Mouse (Mus musculus): ENCODE data around the gene Lmo1. TPM values are rescaled to one million over a fixed set of nuclear protein-coding genes. Genes with fewer than 3 reads are reported as not detected.

The Lmo1 gene
- polyA plus RNA-seq, 1 experiment: 8.5 TPM

GRCm38 (mm10) chr7:109195982-109196381, 21.0 kb upstream of the Lmo1 start:
- DNase-seq: no peak
- no peaks in the 10 kb centered on the region for H3K4me1 ChIP-seq (ENCODE audit: control insufficient read depth, insufficient read depth, low read length)
- no peak overlapping the region for H3K4me3 ChIP-seq (ENCODE audit: insufficient read depth, low read depth, low read length)
- H3K36me3 ChIP-seq (ENCODE audit: control insufficient read depth, insufficient read depth, low read length): no peaks in the 10 kb centered on the region
- TF ChIP-seq POLR2A (IDR thresholded peaks at IDR 0.05; ENCODE audit: low read depth, low read length): no peak
- no peak for TF ChIP-seq CTCF (conservative IDR thresholded peaks at IDR 0.05; ENCODE audit: insufficient read depth, insufficient read length, low read depth, low read length)
- H3K27me3 ChIP-seq (replicated peaks; ENCODE audit: control insufficient read depth, insufficient read depth, low read length): no peaks in the 10 kb centered on the region
- H3K27ac ChIP-seq (ENCODE audit: insufficient read depth, low read depth, low read length): no peak overlapping the region
- 67% methylated on average over 6 of the region's 6 CpGs for WGBS

- Histone ChIP-seq H3K27ac (ENCODE audit: insufficient read depth, low read depth, low read length) (no peak overlapping the region), H3K27me3 (replicated peaks; ENCODE audit: control insufficient read depth, insufficient read depth, low read length) (no peaks in the 10 kb centered on the region), H3K4me1 (ENCODE audit: control insufficient read depth, insufficient read depth, low read length) (0 out of 2 replicates have a peak, but pooled peaks cover 3% of the 10 kb centered on the region), H3K36me3 (ENCODE audit: control insufficient read depth, insufficient read depth, low read length) (no peaks in the 10 kb centered on the region), H3K4me3 (ENCODE audit: insufficient read depth, low read depth, low read length) (no peak overlapping the region)
- DNase-seq: no peak
- no peak for TF ChIP-seq CTCF (conservative IDR thresholded peaks at IDR 0.05; ENCODE audit: insufficient read depth, insufficient read length, low read depth, low read length)
- no peak for TF ChIP-seq POLR2A (IDR thresholded peaks at IDR 0.05; ENCODE audit: low read depth, low read length)
- 88% methylated on average over 1 of the region's 1 CpGs for WGBS
These were observed 19.8 kb upstream of the Lmo1 start for GRCm38 (mm10) chr7:109194850-109195249.

GRCm38 (mm10) chr7:109187244-109188035, 12.4 kb upstream of the Lmo1 start:
- DNase-seq: no peak
- H3K4me3 ChIP-seq (ENCODE audit: insufficient read depth, low read depth, low read length): no peak overlapping the region
- 81% methylated on average over 6 of the region's 6 CpGs for WGBS
- H3K36me3 ChIP-seq (ENCODE audit: control insufficient read depth, insufficient read depth, low read length): no peaks in the 10 kb centered on the region
- no peak overlapping the region for H3K27ac ChIP-seq (ENCODE audit: insufficient read depth, low read depth, low read length)
- no peaks in the 10 kb centered on the region for H3K27me3 ChIP-seq (replicated peaks; ENCODE audit: control insufficient read depth, insufficient read depth, low read length)
- TF ChIP-seq POLR2A (IDR thresholded peaks at IDR 0.05; ENCODE audit: low read depth, low read length): no peak
- no peak for TF ChIP-seq CTCF (conservative IDR thresholded peaks at IDR 0.05; ENCODE audit: insufficient read depth, insufficient read length, low read depth, low read length)
- 0 out of 2 replicates have a peak, but pooled peaks cover 3% of the 10 kb centered on the region for H3K4me1 ChIP-seq (ENCODE audit: control insufficient read depth, insufficient read depth, low read length)

GRCm38 (mm10) chr7:109185975-109186374, 11.0 kb upstream of the Lmo1 start:
- no peak for DNase-seq
- Histone ChIP-seq H3K27me3 (replicated peaks; ENCODE audit: control insufficient read depth, insufficient read depth, low read length) (no peaks in the 10 kb centered on the region), H3K4me3 (ENCODE audit: insufficient read depth, low read depth, low read length) (no peak overlapping the region), H3K36me3 (ENCODE audit: control insufficient read depth, insufficient read depth, low read length) (no peaks in the 10 kb centered on the region), H3K4me1 (ENCODE audit: control insufficient read depth, insufficient read depth, low read length) (0 out of 2 replicates have a peak, but pooled peaks cover 3% of the 10 kb centered on the region), H3K27ac (ENCODE audit: insufficient read depth, low read depth, low read length) (no peak overlapping the region)
- TF ChIP-seq POLR2A (IDR thresholded peaks at IDR 0.05; ENCODE audit: low read depth, low read length): no peak
- TF ChIP-seq CTCF (conservative IDR thresholded peaks at IDR 0.05; ENCODE audit: insufficient read depth, insufficient read length, low read depth, low read length): no peak
- WGBS: 85% methylated on average over 2 of the region's 2 CpGs

GRCm38 (mm10) chr7:109185564-109185963, 10.6 kb upstream of the Lmo1 start:
- WGBS: 63% methylated on average over 5 of the region's 5 CpGs
- no peak for TF ChIP-seq POLR2A (IDR thresholded peaks at IDR 0.05; ENCODE audit: low read depth, low read length)
- TF ChIP-seq CTCF (conservative IDR thresholded peaks at IDR 0.05; ENCODE audit: insufficient read depth, insufficient read length, low read depth, low read length): no peak
- Histone ChIP-seq H3K4me3 (ENCODE audit: insufficient read depth, low read depth, low read length) (no peak overlapping the region), H3K27ac (ENCODE audit: insufficient read depth, low read depth, low read length) (no peak overlapping the region), H3K4me1 (ENCODE audit: control insufficient read depth, insufficient read depth, low read length) (0 out of 2 replicates have a peak, but pooled peaks cover under 1% of the 10 kb centered on the region), H3K27me3 (replicated peaks; ENCODE audit: control insufficient read depth, insufficient read depth, low read length) (no peaks in the 10 kb centered on the region), H3K36me3 (ENCODE audit: control insufficient read depth, insufficient read depth, low read length) (no peaks in the 10 kb centered on the region)
- DNase-seq: no peak

- whole genome bisulfite sequencing: 75% methylated on average over 3 of the region's 3 CpGs
These were observed 1.7 kb upstream of the Lmo1 start for GRCm38 (mm10) chr7:109176688-109177087.

DNA sequence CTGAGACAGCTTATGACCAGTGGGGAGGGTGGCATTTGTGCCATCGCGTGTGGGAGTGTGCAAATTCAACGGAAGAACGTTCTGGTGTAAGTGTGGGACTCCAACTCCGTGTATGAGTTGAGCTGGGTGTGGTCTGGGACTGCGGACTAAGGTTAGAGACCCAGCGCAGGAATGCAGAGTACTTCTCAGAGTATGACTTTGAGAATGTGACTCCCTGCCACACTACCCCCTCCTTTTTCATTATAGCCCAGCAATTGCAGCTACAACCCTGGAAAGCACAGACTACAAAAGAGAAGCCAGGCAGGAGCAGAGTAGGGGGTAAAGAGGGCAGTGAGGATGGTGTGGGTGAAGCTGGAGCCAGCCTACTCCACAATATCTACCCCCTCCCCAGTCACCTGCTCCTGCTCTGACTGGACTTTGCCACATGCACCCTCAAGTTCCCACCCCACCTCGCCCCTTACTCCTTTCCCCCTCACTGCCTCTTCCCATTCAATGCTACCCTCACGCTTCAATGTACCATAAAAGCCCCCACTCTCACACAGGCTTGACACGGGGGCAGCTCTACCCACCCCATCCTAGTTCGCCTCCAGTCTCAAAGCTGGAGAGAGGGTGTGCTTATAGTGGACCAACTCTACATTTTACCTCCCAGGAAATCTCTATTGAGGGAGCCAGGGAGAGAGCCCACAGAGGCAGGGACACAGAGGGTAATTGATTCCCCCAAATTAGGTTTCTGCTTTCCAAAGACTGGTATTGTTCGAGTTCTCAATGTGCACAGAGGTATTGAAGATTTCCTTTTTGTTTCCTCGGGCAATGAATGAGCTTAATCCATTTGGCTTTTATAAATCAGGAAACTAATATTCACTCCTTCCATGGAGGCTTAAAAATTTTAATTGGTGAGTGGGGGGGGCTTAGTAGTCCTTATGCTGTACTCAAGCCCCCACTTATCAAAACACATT, 941 bp upstream of the Lmo1 start:
- TF ChIP-seq POLR2A (IDR thresholded peaks at IDR 0.05; ENCODE audit: low read depth, low read length) (no peak), CTCF (conservative IDR thresholded peaks at IDR 0.05; ENCODE audit: insufficient read depth, insufficient read length, low read depth, low read length) (no peak)
- no peak overlapping the region for H3K4me3 ChIP-seq (ENCODE audit: insufficient read depth, low read depth, low read length)
- H3K4me1 ChIP-seq (ENCODE audit: control insufficient read depth, insufficient read depth, low read length): no peaks in the 10 kb centered on the region
- no peak for DNase-seq
- no peak overlapping the region for H3K27ac ChIP-seq (ENCODE audit: insufficient read depth, low read depth, low read length)
- no peaks in the 10 kb centered on the region for H3K27me3 ChIP-seq (replicated peaks; ENCODE audit: control insufficient read depth, insufficient read depth, low read length)
- no peaks in the 10 kb centered on the region for H3K36me3 ChIP-seq (ENCODE audit: control insufficient read depth, insufficient read depth, low read length)
- WGBS: 27% methylated on average over 13 of the region's 13 CpGs

More at GRCm38 (mm10) chr7:109176688-109177087, 1.7 kb upstream of the Lmo1 start:
- no peak for DNase-seq
- TF ChIP-seq POLR2A (IDR thresholded peaks at IDR 0.05; ENCODE audit: low read depth, low read length): no peak
- H3K36me3 ChIP-seq (ENCODE audit: control insufficient read depth, insufficient read depth, low read length): no peaks in the 10 kb centered on the region
- no peak overlapping the region for H3K27ac ChIP-seq (ENCODE audit: insufficient read depth, low read depth, low read length)
- H3K27me3 ChIP-seq (replicated peaks; ENCODE audit: control insufficient read depth, insufficient read depth, low read length): no peaks in the 10 kb centered on the region
- no peak overlapping the region for H3K4me3 ChIP-seq (ENCODE audit: insufficient read depth, low read depth, low read length)
- no peaks in the 10 kb centered on the region for H3K4me1 ChIP-seq (ENCODE audit: control insufficient read depth, insufficient read depth, low read length)

Measured in kidney, adult 2 months (tissue).